Mouse (Mus musculus) stomach, postnatal 0 days (tissue): ENCODE results near the gene Tet3. TPM values are rescaled to one million over a fixed set of nuclear protein-coding genes. Genes with fewer than 3 reads are reported as not detected.

Experiments
- ATAC-seq: fragments of 200-750 bp; cut with Nextera tagmentation; 2 replicates; pipeline ENCODE4 v1.8.0; 2017; ENCODE audit not compliant: low FRiP score, low TSS enrichment
- DNase-seq: peaks from one replicate; pipeline ENCODE4 v3.0.0-alpha.2; 2016; ENCODE audit warnings: low spot score
- H3K27ac ChIP-seq: fragments of 300-500 bp; sonication (generic); replicated peaks from 2 replicates; pipeline ENCODE4 v1.5.1; 2014; ENCODE audit warnings: mild to moderate bottlenecking, control low read depth
- H3K27me3 ChIP-seq: fragments of 300-500 bp; sonication (generic); 2 replicates; pipeline ENCODE4 v1.6.1; 2014; ENCODE audit warnings: low read length; ENCODE audit not compliant: control insufficient read depth, insufficient read depth
- H3K36me3 ChIP-seq: fragments of 300-500 bp; sonication (generic); 2 replicates; pipeline ENCODE4 v1.6.1; 2014; ENCODE audit warnings: low read length, mixed read lengths; ENCODE audit not compliant: control insufficient read depth, insufficient read depth
- H3K4me1 ChIP-seq: fragments of 300-500 bp; sonication (generic); replicated peaks from 2 replicates; pipeline ENCODE4 v1.6.1; 2014; ENCODE audit warnings: antibody characterized with exemption; ENCODE audit not compliant: control insufficient read depth, insufficient read depth
- H3K4me2 ChIP-seq: fragments of 300-500 bp; sonication (generic); replicated peaks from 2 replicates; pipeline ENCODE4 v1.6.1; 2014; ENCODE audit warnings: low read depth, mild to moderate bottlenecking, control low read depth, moderate library complexity
- H3K4me3 ChIP-seq: fragments of 300-500 bp; sonication (generic); 2 replicates; pipeline ENCODE4 v1.5.1; 2014; ENCODE audit warnings: low read depth, low read length, control low read depth
- H3K9ac ChIP-seq: fragments of 300-500 bp; sonication (generic); 2 replicates; pipeline ENCODE4 v1.6.1; 2014; ENCODE audit warnings: mild to moderate bottlenecking, low read length, control low read depth, mixed read lengths
- H3K9me3 ChIP-seq: fragments of 300-500 bp; sonication (generic); 2 replicates; pipeline ENCODE4 v1.6.1; 2016; ENCODE audit warnings: low read length; ENCODE audit not compliant: control insufficient read depth
- CTCF ChIP-seq: IDR thresholded peaks from 2 replicates; pipeline ENCODE4 v1.5.1; 2016; ENCODE audit warnings: antibody characterized with exemption, low read depth, mild to moderate bottlenecking, moderate library complexity
- EP300 ChIP-seq: optimal IDR thresholded peaks from 2 replicates; pipeline ENCODE3; 2016; ENCODE audit warnings: antibody characterized with exemption
- whole genome bisulfite sequencing: fragments of 180-500 bp; shearing (Covaris S2); extraction: QIAGEN DNeasy Blood & Tissue Kit; methylation state at CpG from one replicate; pipeline ENCODE4 v1.1.7; 2014; 5-methylcytosine and 5-hydroxymethylcytosine counted together
- polyA plus RNA-seq: library from polyadenylated mRNA; unstranded; fragments of >200 nt; fragmentation: Nextera tagmentation; extraction: Ambion mirVana; gene quantifications from 2 replicates; pipeline ENCODE4 v1.2.1, GENCODE M21; 2015

Tet3 gene
- polyA plus RNA-seq, 1 experiment from 2014 or later, result 22.7 TPM

DNA sequence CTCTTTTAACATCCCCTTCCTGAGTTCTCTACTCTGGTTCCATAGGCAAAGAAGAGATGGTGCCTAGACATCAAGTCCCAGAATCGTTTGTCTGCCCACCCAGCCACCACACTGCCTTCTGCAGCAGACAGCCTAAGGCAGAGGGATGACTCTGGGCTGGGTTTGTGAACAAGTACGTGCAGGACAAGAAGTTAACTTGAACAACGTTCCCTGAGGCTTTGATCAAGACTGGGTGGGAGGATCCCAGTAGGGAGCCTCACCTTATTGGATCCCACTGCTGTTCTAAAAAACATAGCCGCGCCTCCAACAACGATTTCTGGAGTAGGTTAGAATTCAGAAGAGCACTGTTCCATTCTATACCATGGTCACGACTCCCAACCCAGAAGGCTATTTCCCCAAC lies 11.9 kb downstream of the Tet3 start:
- peaks cover 23% of the 10 kb centered on the region for H3K4me1 ChIP-seq
- no peak overlapping the region for H3K9ac ChIP-seq
- H3K4me3 ChIP-seq, result no peak overlapping the region
- H3K4me2 ChIP-seq, result no peak overlapping the region
- no peak overlapping the region for H3K27ac ChIP-seq
- H3K36me3 ChIP-seq, result no peaks in the 10 kb centered on the region
- WGBS, result 54% methylated on average over 7 of the region's 7 CpGs
- DNase-seq, result no peak
- ATAC-seq, result no peak
- H3K27me3 ChIP-seq, result no peaks in the 10 kb centered on the region
- TF ChIP-seq EP300, result no peak
- TF ChIP-seq CTCF, result no peak
- no peaks in the 10 kb centered on the region for H3K9me3 ChIP-seq

DNA sequence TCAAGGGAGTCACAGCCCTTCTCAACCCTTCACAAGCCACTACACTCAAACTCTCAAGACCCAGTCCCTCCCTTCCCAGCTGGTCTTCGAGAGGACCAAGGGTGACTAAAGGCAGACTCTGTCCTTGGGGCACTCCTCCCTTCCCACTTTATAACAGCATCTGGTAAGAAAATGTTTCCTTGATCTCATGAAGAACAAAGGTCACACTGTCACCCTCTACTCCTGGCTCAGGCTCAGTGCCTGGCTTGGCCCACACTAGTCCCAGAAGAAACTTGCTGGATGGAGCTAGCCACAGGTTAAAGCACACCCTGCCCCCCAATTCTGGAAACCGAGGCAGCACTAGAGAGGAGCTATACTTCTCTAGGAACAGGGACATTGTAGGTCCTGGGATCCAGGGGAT lies 13.1 kb downstream of the Tet3 start:
- Histone ChIP-seq H3K9me3 (no peaks in the 10 kb centered on the region), H3K4me1 (peaks cover 26% of the 10 kb centered on the region), H3K36me3 (no peaks in the 10 kb centered on the region), H3K27ac (no peak overlapping the region), H3K4me2 (no peak overlapping the region), H3K4me3 (no peak overlapping the region), H3K27me3 (no peaks in the 10 kb centered on the region), H3K9ac (no peak overlapping the region)
- no peak for TF ChIP-seq CTCF
- no peak for TF ChIP-seq EP300
- WGBS, result 66% methylated on average over 2 of the region's 2 CpGs
- DNase-seq (no peak), ATAC-seq (no peak)

DNA sequence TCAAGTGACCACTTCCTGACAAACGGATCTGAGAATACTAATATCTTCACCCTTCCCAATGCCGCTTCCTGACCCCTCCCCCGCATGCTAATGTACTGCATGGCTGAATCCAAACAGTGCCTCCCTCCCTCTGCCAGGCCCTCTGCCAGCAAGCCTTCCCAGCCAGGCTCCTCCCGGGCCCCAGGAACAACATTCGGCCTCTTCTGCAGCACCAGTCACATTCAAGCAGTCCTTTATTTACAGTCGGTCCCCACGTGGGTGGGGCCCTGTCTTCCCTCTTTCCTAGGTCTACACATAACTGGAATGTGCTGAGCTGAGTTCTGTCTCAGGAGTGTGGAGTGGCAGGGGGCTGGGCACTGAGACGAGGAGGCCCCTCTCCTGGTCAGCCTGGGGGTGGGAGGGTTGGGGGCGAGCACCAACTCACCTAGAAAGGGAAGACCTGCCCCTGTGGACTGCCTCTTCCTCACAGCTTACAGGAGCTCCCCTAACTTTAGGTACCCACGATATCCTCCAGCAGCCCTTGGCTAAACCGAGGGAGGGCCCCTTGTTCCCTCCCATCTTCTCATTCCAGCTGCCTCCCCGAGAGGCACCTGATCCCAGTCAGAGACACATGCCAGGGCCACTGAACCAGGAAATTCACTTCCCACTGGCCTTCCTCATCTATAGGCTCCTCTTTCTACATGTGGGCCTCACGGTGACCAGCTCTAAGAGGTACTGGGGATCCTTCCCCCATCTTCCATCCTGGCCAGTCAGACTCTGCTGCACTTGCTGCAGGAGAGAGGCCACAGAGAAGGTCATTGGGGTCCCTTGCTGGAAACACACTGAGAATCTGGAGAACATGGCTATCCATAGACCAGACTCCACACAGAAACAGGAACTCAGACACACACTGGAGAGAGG lies 15.2 kb downstream of the Tet3 start:
- Histone ChIP-seq H3K4me2 (peak overlapping the region; percentile 15), H3K27me3 (no peaks in the 10 kb centered on the region), H3K4me3 (no peak overlapping the region), H3K9me3 (no peaks in the 10 kb centered on the region), H3K9ac (no peak overlapping the region), H3K27ac (peak overlapping the region; percentile 94), H3K4me1 (peaks cover 33% of the 10 kb centered on the region), H3K36me3 (no peaks in the 10 kb centered on the region; the same call in 1 of the 2 replicates)
- ATAC-seq, result peak; percentile 73
- 4% methylated on average over 13 of the region's 13 CpGs for WGBS
- peak; percentile 92 for DNase-seq
- no peak for TF ChIP-seq EP300
- TF ChIP-seq CTCF, result no peak

DNA sequence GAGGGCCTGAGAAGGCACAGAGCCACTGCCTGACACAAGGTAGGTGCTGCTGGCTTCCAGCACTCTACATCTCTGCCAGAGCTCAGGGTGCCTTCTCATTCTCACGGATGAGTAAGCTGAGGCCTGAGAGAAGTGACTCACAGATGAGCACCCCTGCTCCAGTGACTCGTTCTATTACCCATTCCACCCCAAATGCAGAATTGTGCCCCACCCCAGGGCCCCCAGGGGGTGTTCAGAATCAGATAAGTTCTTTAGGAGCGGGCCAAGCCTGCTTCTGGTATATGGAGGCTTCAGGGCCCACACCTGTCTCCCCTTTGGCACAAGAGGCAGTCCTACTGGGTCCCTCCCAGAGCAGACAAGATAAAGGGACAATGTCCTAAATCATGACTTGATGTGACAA lies 16.2 kb downstream of the Tet3 start:
- Histone ChIP-seq H3K9me3 (no peaks in the 10 kb centered on the region), H3K4me1 (peaks cover 33% of the 10 kb centered on the region), H3K36me3 (no peaks in the 10 kb centered on the region; the same call in 1 of the 2 replicates), H3K9ac (no peak overlapping the region), H3K4me3 (no peak overlapping the region; the same call in 1 of the 2 replicates), H3K4me2 (peak overlapping the region; percentile 79), H3K27me3 (no peaks in the 10 kb centered on the region), H3K27ac (peak overlapping the region; percentile 94)
- TF ChIP-seq CTCF, result no peak
- no peak for TF ChIP-seq EP300
- no peak for DNase-seq
- ATAC-seq, result no peak
- WGBS, result 32% methylated on average over 3 of the region's 3 CpGs

DNA sequence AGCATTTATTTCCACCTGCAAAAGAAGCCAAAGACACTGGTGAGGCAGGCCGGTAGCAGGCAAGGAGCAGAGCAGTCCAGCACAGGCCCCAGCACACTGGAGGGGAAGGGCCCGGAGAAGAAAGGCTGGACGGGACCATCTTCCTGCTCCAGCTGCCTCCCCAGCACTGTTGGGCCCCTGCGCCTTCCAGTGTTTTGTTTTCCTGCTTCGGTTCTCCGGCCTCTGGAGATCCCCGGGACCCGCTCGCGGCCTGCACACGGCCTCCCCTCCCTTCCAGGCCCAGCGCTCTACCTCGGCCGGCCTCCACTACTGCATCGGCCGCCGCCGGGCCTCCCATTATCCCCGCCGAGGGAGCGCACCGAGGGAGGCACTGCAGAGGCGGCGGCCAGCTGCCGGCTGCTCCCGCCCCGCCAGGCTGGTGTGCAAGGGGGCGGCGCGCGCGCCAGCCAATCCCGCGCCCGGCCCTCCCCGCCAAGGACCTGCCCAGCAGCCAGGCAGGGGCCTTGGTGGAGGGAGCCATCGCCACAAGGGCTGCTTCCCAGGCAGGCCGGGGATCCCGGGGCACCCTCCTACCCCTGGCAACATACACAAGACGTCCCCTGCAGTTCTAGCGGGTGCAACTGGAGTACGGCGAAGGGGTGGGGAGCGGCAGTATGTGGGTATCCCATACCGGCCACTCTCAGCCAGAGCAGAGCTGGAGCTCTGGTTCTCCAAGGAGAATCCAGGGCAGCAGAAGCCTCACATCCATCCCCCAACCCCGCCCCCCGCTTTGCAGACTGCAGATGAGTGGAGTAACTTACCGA lies 17.4 kb downstream of the Tet3 start:
- Histone ChIP-seq H3K4me3 (peak overlapping the region; percentile 76), H3K27me3 (no peaks in the 10 kb centered on the region), H3K9me3 (no peaks in the 10 kb centered on the region), H3K27ac (peak overlapping the region; percentile 94), H3K4me2 (peak overlapping the region; percentile 79), H3K4me1 (peaks cover 33% of the 10 kb centered on the region), H3K36me3 (no peaks in the 10 kb centered on the region; the same call in 1 of the 2 replicates), H3K9ac (peak overlapping the region; percentile 83)
- no peak for TF ChIP-seq EP300
- peak; percentile 15; the same call in 1 of the 2 replicates for TF ChIP-seq CTCF
- DNase-seq, result peak; percentile 94
- under 1% methylated on average over 44 of the region's 48 CpGs for WGBS
- ATAC-seq, result peak; percentile 93
